Comparison of ENCODE assay signal across 9 mouse cellular contexts in the genomic region with DNA sequence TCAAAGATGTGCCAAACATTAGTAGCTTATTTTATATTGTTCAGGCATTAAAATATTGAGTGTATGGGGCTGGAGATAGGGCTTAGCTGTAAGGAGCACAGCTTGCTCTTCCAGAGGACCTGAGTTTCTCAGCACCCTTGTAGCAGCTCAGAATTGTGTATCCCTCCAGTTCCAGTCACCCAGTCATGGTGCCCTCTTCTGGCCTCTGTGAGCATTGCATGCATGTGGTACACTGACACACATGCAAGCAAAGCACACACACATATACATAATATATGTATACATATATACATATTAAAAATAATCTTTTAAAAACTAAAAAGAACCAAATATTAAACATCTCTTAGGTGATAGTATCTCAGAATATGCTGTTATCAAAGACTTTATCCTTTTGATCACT. TPM values are rescaled to one million over a fixed set of nuclear protein-coding genes. Genes with fewer than 3 reads are reported as not detected.
DNase-seq lines count a peak whose midpoint lies in the region; ATAC-seq and TF ChIP-seq lines count a peak whose summit lies in the region.
"Had no signal": no experiment of that assay in that cellular context is flagged by ENCODE, and none has a peak within 500 bp of the region (broad histone marks: within the 10 kb centered on the region; RNA-seq: fewer than 3 reads in every experiment).

No protein-coding gene starts in this region.

- TF ChIP-seq POLR2A in kidney, adult 2 months (IDR thresholded peaks at IDR 0.05; ENCODE audit: low read depth, low read length), result no peak
- no peak for TF ChIP-seq POLR2A in ES-Bruce4 (IDR thresholded peaks at IDR 0.05; ENCODE audit: insufficient read depth, low read length)
- TF ChIP-seq POLR2A in brain, embryonic 14.5 days (IDR thresholded peaks at IDR 0.05; ENCODE audit: borderline replicate concordance, extremely low read depth, insufficient read depth, insufficient read length, poor library complexity, severe bottlenecking), result no peak

- H3K27me3 ChIP-seq in kidney, adult 2 months (replicated peaks; ENCODE audit: control insufficient read depth, insufficient read depth, low read length), result no peaks in the 10 kb centered on the region
- H3K27me3 ChIP-seq in kidney, embryonic 16.5 days (ENCODE audit: insufficient read depth, low read length), result no peaks in the 10 kb centered on the region
- H3K27me3 ChIP-seq in ES-Bruce4 (ENCODE audit: control insufficient read depth, insufficient read depth, low read length, poor library complexity, severe bottlenecking), result no peaks in the 10 kb centered on the region
- H3K27me3 ChIP-seq in liver, embryonic 11.5 days (replicated peaks; ENCODE audit: control insufficient read depth, insufficient read depth, low read length), result no peaks in the 10 kb centered on the region
- H3K27me3 ChIP-seq: neural tube, embryonic 13.5 days had no signal

- H3K4me3 ChIP-seq in kidney, adult 2 months (ENCODE audit: insufficient read depth, low read depth, low read length), result no peak overlapping the region
- no peak overlapping the region for H3K4me3 ChIP-seq in kidney, embryonic 16.5 days (ENCODE audit: low read length)
- no peak overlapping the region for H3K4me3 ChIP-seq in ES-Bruce4 (ENCODE audit: low read depth, low read length)
- H3K4me3 ChIP-seq in gastrocnemius, adult 2 months, result no peak overlapping the region
- no peak overlapping the region for H3K4me3 ChIP-seq in liver, embryonic 11.5 days (ENCODE audit: low read depth, low read length)
- H3K4me3 ChIP-seq: neural tube, embryonic 13.5 days had no signal

- TF ChIP-seq CTCF in kidney, adult 2 months (conservative IDR thresholded peaks at IDR 0.05; ENCODE audit: insufficient read depth, insufficient read length, low read depth, low read length), result peak; percentile 84
- peak; percentile 89 for TF ChIP-seq CTCF in ES-Bruce4 (IDR thresholded peaks at IDR 0.05; ENCODE audit: low read depth, low read length)
- TF ChIP-seq CTCF in brain, embryonic 14.5 days (IDR thresholded peaks at IDR 0.05; ENCODE audit: borderline replicate concordance, extremely low read depth, insufficient read depth, insufficient read length), result peak; percentile 69; the same call in 1 of the 2 replicates
- TF ChIP-seq CTCF in gastrocnemius, adult 2 months (IDR thresholded peaks at IDR 0.05), result peak; percentile 88

- H3K27ac ChIP-seq in kidney, adult 2 months (ENCODE audit: insufficient read depth, low read depth, low read length), result no peak overlapping the region
- H3K27ac ChIP-seq in kidney, embryonic 16.5 days (ENCODE audit: low read length), result no peak overlapping the region
- no peak overlapping the region for H3K27ac ChIP-seq in ES-Bruce4 (ENCODE audit: insufficient read depth, low read length)
- no peak overlapping the region for H3K27ac ChIP-seq in gastrocnemius, adult 2 months
- no peak overlapping the region for H3K27ac ChIP-seq in liver, embryonic 11.5 days (ENCODE audit: low read depth, low read length)
- H3K27ac ChIP-seq: neural tube, embryonic 13.5 days had no signal

- peak; percentile 74 for DNase-seq in kidney, adult 2 months
- DNase-seq in brain, embryonic 14.5 days (ENCODE audit: low read depth), result peak; percentile 67
- DNase-seq in gastrocnemius, adult 2 months, result peak; percentile 64
- DNase-seq in liver, embryonic 11.5 days (ENCODE audit: low spot score), result no peak
- peak; percentile 23 for DNase-seq in retina, postnatal 7 days (ENCODE audit: low read depth, low spot score)
- DNase-seq in frontal cortex, postnatal 36 days (ENCODE audit: low spot score in 2 of 2), result no peak

- H3K9ac ChIP-seq in kidney, embryonic 16.5 days (replicated peaks; ENCODE audit: low read length), result no peak overlapping the region
- H3K9ac ChIP-seq in ES-Bruce4 (ENCODE audit: low read depth, poor library complexity, severe bottlenecking), result no peak overlapping the region
- H3K9ac ChIP-seq in liver, embryonic 11.5 days (ENCODE audit: low read depth, low read length), result no peak overlapping the region
- H3K9ac ChIP-seq: neural tube, embryonic 13.5 days had no signal

- TF ChIP-seq EP300 in ES-Bruce4 (IDR thresholded peaks at IDR 0.05; ENCODE audit: insufficient read depth, low read depth, low read length), result no peak

- H3K9me3 ChIP-seq in kidney, embryonic 16.5 days (ENCODE audit: low read length), result no peaks in the 10 kb centered on the region
- no peaks in the 10 kb centered on the region for H3K9me3 ChIP-seq in ES-Bruce4 (replicated peaks; ENCODE audit: control insufficient read depth, insufficient read depth, low read length, poor library complexity, severe bottlenecking)
- no peaks in the 10 kb centered on the region for H3K9me3 ChIP-seq in liver, embryonic 11.5 days (ENCODE audit: control insufficient read depth, low read length)
- H3K9me3 ChIP-seq: neural tube, embryonic 13.5 days had no signal

- H3K36me3 ChIP-seq in kidney, adult 2 months (ENCODE audit: control insufficient read depth, insufficient read depth, low read length), result peaks cover 7% of the 10 kb centered on the region
- peaks cover 31% of the 10 kb centered on the region for H3K36me3 ChIP-seq in kidney, embryonic 16.5 days (ENCODE audit: insufficient read depth, low read length)
- H3K36me3 ChIP-seq in ES-Bruce4 (ENCODE audit: control insufficient read depth, insufficient read depth, low read length, poor library complexity, severe bottlenecking), result peaks cover 28% of the 10 kb centered on the region
- H3K36me3 ChIP-seq in liver, embryonic 11.5 days (ENCODE audit: control insufficient read depth, insufficient read depth, low read length), result peaks cover 5% of the 10 kb centered on the region; the same call in 1 of the 2 replicates

- H3K4me2 ChIP-seq in kidney, embryonic 16.5 days (replicated peaks; ENCODE audit: low read depth, low read length), result no peak overlapping the region
- no peak overlapping the region for H3K4me2 ChIP-seq in liver, embryonic 11.5 days
- H3K4me2 ChIP-seq: neural tube, embryonic 13.5 days had no signal

- ATAC-seq in kidney, embryonic 16.5 days (ENCODE audit: low FRiP score, low TSS enrichment), result no peak
- ATAC-seq in liver, embryonic 11.5 days (replicated peaks; ENCODE audit: low FRiP score), result 0 out of 2 replicates have a peak, but pooled peaks have one; percentile 49

- no peaks in the 10 kb centered on the region for H3K4me1 ChIP-seq in kidney, adult 2 months (ENCODE audit: control insufficient read depth, insufficient read depth, low read length)
- H3K4me1 ChIP-seq in kidney, embryonic 16.5 days (ENCODE audit: insufficient read depth, low read length), result no peaks in the 10 kb centered on the region
- no peaks in the 10 kb centered on the region for H3K4me1 ChIP-seq in ES-Bruce4 (ENCODE audit: control insufficient read depth, insufficient read depth, low read length)
- H3K4me1 ChIP-seq in liver, embryonic 11.5 days (replicated peaks; ENCODE audit: control insufficient read depth, insufficient read depth, low read length), result no peaks in the 10 kb centered on the region
- H3K4me1 ChIP-seq: neural tube, embryonic 13.5 days had no signal

- intact Hi-C loops in gastrocnemius, adult 2 months (cut with DNase I), result loop anchor here (5.0 kb wide), 1 partner anchor 164 kb away; no protein-coding TSS in a partner anchor

RNA-seq across cellular contexts. Expression of a gene that starts 35.9 kb away (rescaled TPM):
- polyA plus RNA-seq in kidney, adult 2 months (2012; rRNA removed), result 38.5 and 50.5 TPM in 2 replicates
- 65.0 and 65.1 TPM in 2 replicates for polyA plus RNA-seq in kidney, embryonic 16.5 days (2015; fragmentation: Nextera tagmentation; extraction: Ambion mirVana)
- polyA plus RNA-seq in ES-Bruce4 (2011; ENCODE audit: insufficient read depth, insufficient read length, low read depth, missing spikeins), result 199 and 231 TPM in 2 replicates
- 102 and 130 TPM in 2 replicates for polyA plus RNA-seq in brain, embryonic 14.5 days (2012; rRNA removed)
- total RNA-seq in gastrocnemius, adult 2 months (2021), result 100 to 1,000 TPM; 150 to 175 TPM
- 41.3 and 45.0 TPM in 2 replicates for polyA plus RNA-seq in liver, embryonic 11.5 days (2014; fragmentation: Nextera tagmentation; extraction: Ambion mirVana)

Comparison
In these comparisons a context has a peak if more than half of its experiments do, and no peak if none do; other contexts are left out.
1. DNase-seq: peak in kidney, adult 2 months (single experiment), brain, embryonic 14.5 days (single experiment), gastrocnemius, adult 2 months (single experiment) and retina, postnatal 7 days (single experiment); none in liver, embryonic 11.5 days (single experiment) and frontal cortex, postnatal 36 days (0 of 2).
2. Peak in every context shown above with its lines, with median percentiles within 50 percentile points of each other: CTCF ChIP-seq.